Mouse (Mus musculus): ENCODE measurements around the gene Lrit2. TPM values are rescaled to one million over a fixed set of nuclear protein-coding genes. Genes with fewer than 3 reads are reported as not detected.

Gene Lrit2
- polyA plus RNA-seq, 2 experiments, result not detected

GRCm38 (mm10) chr14:37033241-37033640 is 34.5 kb upstream of the Lrit2 start:
- DNase-seq (ENCODE audit: low read depth in 3 of 3, low spot score in 3 of 3), result peak in 1 of 3 experiments; percentile 6
- Histone ChIP-seq H3K9ac (replicated peaks) (no peak overlapping the region), H3K27ac (no peak overlapping the region), H3K4me3 (ENCODE audit: insufficient read depth in 1 of 2, low read depth in 2 of 2, low read length in 2 of 2) (no peak overlapping the region), H3K36me3 (replicated peaks; ENCODE audit: control insufficient read depth, insufficient read depth, low read depth) (no peaks in the 10 kb centered on the region), H3K4me2 (ENCODE audit: low read depth) (no peak overlapping the region), H3K27me3 (ENCODE audit: control insufficient read depth, insufficient read depth, low read length) (no peaks in the 10 kb centered on the region), H3K4me1 (replicated peaks; ENCODE audit: control insufficient read depth in 2 of 2, insufficient read depth in 2 of 2, low read length in 1 of 2) (no peaks in the 10 kb centered on the region), H3K9me3 (ENCODE audit: control insufficient read depth, low read length) (no peaks in the 10 kb centered on the region)
- WGBS (ENCODE audit: insufficient replicate concordance), result 14% methylated on average over 7 of the region's 7 CpGs
- TF ChIP-seq CTCF (IDR thresholded peaks at IDR 0.05; ENCODE audit: low read depth) (peak; percentile 88), EP300 (IDR thresholded peaks at IDR 0.05; ENCODE audit: low read depth) (no peak)
- ATAC-seq (ENCODE audit: insufficient read depth), result no peak

DNA sequence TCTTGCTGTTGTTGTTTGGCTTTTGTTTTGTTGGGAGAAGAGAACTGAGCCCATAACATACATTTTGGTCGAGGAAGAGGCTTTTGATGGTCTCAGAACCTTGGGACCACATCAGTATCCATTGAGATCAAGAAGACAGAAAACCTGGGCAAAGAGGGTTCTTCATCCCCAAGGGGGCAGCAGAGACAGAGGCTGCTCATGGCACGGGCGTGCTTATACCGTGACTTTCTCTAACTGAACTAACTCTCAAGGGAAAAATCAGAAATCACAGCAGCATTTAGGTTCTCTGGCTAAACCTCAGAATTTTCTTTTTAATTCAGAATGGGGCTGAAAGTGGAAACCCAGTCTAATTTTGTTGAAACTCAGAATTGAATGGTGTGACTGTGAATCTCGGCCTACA is 33.3 kb upstream of the Lrit2 start:
- Histone ChIP-seq H3K4me3 (ENCODE audit: insufficient read depth in 1 of 2, low read depth in 2 of 2, low read length in 2 of 2) (no peak overlapping the region), H3K27ac (no peak overlapping the region), H3K4me2 (ENCODE audit: low read depth) (no peak overlapping the region), H3K27me3 (ENCODE audit: control insufficient read depth, insufficient read depth, low read length) (no peaks in the 10 kb centered on the region), H3K9ac (replicated peaks) (no peak overlapping the region), H3K9me3 (ENCODE audit: control insufficient read depth, low read length) (no peaks in the 10 kb centered on the region), H3K36me3 (replicated peaks; ENCODE audit: control insufficient read depth, insufficient read depth, low read depth) (no peaks in the 10 kb centered on the region), H3K4me1 (replicated peaks; ENCODE audit: control insufficient read depth in 2 of 2, insufficient read depth in 2 of 2, low read length in 1 of 2) (no peaks in the 10 kb centered on the region)
- 42% methylated on average over 5 of the region's 5 CpGs for WGBS (ENCODE audit: insufficient replicate concordance)
- no peak for DNase-seq (ENCODE audit: low read depth in 3 of 3, low spot score in 3 of 3)
- TF ChIP-seq EP300 (IDR thresholded peaks at IDR 0.05; ENCODE audit: low read depth) (no peak), CTCF (IDR thresholded peaks at IDR 0.05; ENCODE audit: low read depth) (no peak)
- ATAC-seq (ENCODE audit: insufficient read depth), result no peak

GRCm38 (mm10) chr14:37048914-37049410 is 18.8 kb upstream of the Lrit2 start, which contains the start of gene Rgr:
TSS of gene Rgr (minus strand) at chr14:37048964.
- WGBS (ENCODE audit: insufficient replicate concordance), result 64% methylated on average over 1 of the region's 1 CpGs
- no peaks in the 10 kb centered on the region for H3K4me1 ChIP-seq (replicated peaks; ENCODE audit: control insufficient read depth in 2 of 2, insufficient read depth in 2 of 2, low read length in 1 of 2)
- H3K4me2 ChIP-seq (ENCODE audit: low read depth), result no peak within 1 kb of the TSS
- no peak within 1 kb of the TSS for H3K4me3 ChIP-seq (ENCODE audit: insufficient read depth in 1 of 2, low read depth in 2 of 2, low read length in 2 of 2)
- TF ChIP-seq CTCF (IDR thresholded peaks at IDR 0.05; ENCODE audit: low read depth) (no peak), EP300 (IDR thresholded peaks at IDR 0.05; ENCODE audit: low read depth) (no peak)
- H3K9ac ChIP-seq (replicated peaks), result no peak within 1 kb of the TSS
- DNase-seq (ENCODE audit: low read depth in 3 of 3, low spot score in 3 of 3), result no peak
- no peak within 1 kb of the TSS for H3K27ac ChIP-seq
- no peak for ATAC-seq (ENCODE audit: insufficient read depth)
- H3K9me3 ChIP-seq (ENCODE audit: control insufficient read depth, low read length), result no peaks in the 10 kb centered on the region
- H3K36me3 ChIP-seq (replicated peaks; ENCODE audit: control insufficient read depth, insufficient read depth, low read depth), result no peaks in the 10 kb centered on the region
- no peaks in the 10 kb centered on the region for H3K27me3 ChIP-seq (ENCODE audit: control insufficient read depth, insufficient read depth, low read length)

- H3K9me3 ChIP-seq (ENCODE audit: control insufficient read depth, low read length), result no peaks in the 10 kb centered on the region
- no peak for DNase-seq (ENCODE audit: low read depth in 3 of 3, low spot score in 3 of 3)
- H3K36me3 ChIP-seq (replicated peaks; ENCODE audit: control insufficient read depth, insufficient read depth, low read depth), result no peaks in the 10 kb centered on the region
- WGBS (ENCODE audit: insufficient replicate concordance), result 26% methylated on average over 2 of the region's 2 CpGs
- H3K27ac ChIP-seq, result no peak overlapping the region
- H3K4me1 ChIP-seq (replicated peaks; ENCODE audit: control insufficient read depth in 2 of 2, insufficient read depth in 2 of 2, low read length in 1 of 2), result no peaks in the 10 kb centered on the region
- H3K4me3 ChIP-seq (ENCODE audit: insufficient read depth in 1 of 2, low read depth in 2 of 2, low read length in 2 of 2), result no peak overlapping the region
- H3K27me3 ChIP-seq (ENCODE audit: control insufficient read depth, insufficient read depth, low read length), result no peaks in the 10 kb centered on the region
- ATAC-seq (ENCODE audit: insufficient read depth), result no peak
- no peak overlapping the region for H3K9ac ChIP-seq (replicated peaks)
- TF ChIP-seq CTCF (IDR thresholded peaks at IDR 0.05; ENCODE audit: low read depth), result no peak
- TF ChIP-seq EP300 (IDR thresholded peaks at IDR 0.05; ENCODE audit: low read depth), result no peak
- no peak overlapping the region for H3K4me2 ChIP-seq (ENCODE audit: low read depth)
These were observed 2.9 kb upstream of the Lrit2 start for GRCm38 (mm10) chr14:37064849-37065248.

- no peak for TF ChIP-seq CTCF (IDR thresholded peaks at IDR 0.05; ENCODE audit: low read depth)
- TF ChIP-seq EP300 (IDR thresholded peaks at IDR 0.05; ENCODE audit: low read depth), result no peak
- no peak overlapping the region for H3K9ac ChIP-seq (replicated peaks)
- ATAC-seq (ENCODE audit: insufficient read depth), result no peak
- H3K4me2 ChIP-seq (ENCODE audit: low read depth), result no peak overlapping the region
- no peak overlapping the region for H3K27ac ChIP-seq
- H3K36me3 ChIP-seq (replicated peaks; ENCODE audit: control insufficient read depth, insufficient read depth, low read depth), result no peaks in the 10 kb centered on the region
- no peak overlapping the region for H3K4me3 ChIP-seq (ENCODE audit: insufficient read depth in 1 of 2, low read depth in 2 of 2, low read length in 2 of 2)
- H3K27me3 ChIP-seq (ENCODE audit: control insufficient read depth, insufficient read depth, low read length), result no peaks in the 10 kb centered on the region
- WGBS (ENCODE audit: insufficient replicate concordance), result 41% methylated on average over 2 of the region's 2 CpGs
- no peak for DNase-seq (ENCODE audit: low read depth in 3 of 3, low spot score in 3 of 3)
- no peaks in the 10 kb centered on the region for H3K9me3 ChIP-seq (ENCODE audit: control insufficient read depth, low read length)
- H3K4me1 ChIP-seq (replicated peaks; ENCODE audit: control insufficient read depth in 2 of 2, insufficient read depth in 2 of 2, low read length in 1 of 2), result no peaks in the 10 kb centered on the region
These were observed 1.1 kb upstream of the Lrit2 start for GRCm38 (mm10) chr14:37066636-37067035.
